Mouse (Mus musculus): ENCODE data around the gene Slc39a10.
"Not testable (repeated sequence)": the region's sequence is repeated elsewhere in the genome, so short reads cannot be mapped to it uniquely, and the experiment has no call there.

DNA sequence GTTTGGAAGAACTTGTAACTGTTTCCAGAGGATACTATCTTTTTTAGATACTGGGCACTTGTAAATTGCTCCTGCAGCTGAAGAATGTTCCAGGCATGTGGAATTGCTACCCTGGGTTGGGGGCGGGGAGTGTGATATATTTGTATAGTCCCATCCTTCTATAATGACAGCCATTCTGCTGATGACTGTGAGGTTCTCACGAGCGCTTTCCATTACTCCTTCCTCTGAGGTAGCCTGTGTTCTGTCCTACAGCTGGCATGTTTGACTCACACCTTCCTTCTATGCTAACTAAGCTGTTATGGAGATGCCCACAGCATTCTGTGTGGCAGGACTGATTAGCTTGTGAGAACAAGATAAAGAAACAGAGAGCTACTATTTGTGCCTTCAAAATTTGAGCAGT is 128.1 kb downstream of the Slc39a10 start:
- TF ChIP-seq USF1 (IDR thresholded peaks at IDR 0.05; ENCODE audit: low read depth, low read length); GATA1 (IDR thresholded peaks at IDR 0.05; ENCODE audit: low read depth, low read length); POLR2A (IDR thresholded peaks at IDR 0.05; ENCODE audit: control insufficient read depth in 1 of 2, insufficient read depth in 1 of 2, low read depth in 1 of 2, low read length in 2 of 2, poor library complexity in 1 of 2): not testable (repeated sequence)
